Mouse (Mus musculus) cerebellum, adult 11-12 months (tissue): ENCODE results near the gene Klrb1a.

Experiments used
- DNase-seq: peaks from one replicate; pipeline ENCODE4 v3.0.0; 2022

Gene Klrb1a

GRCm38 (mm10) chr6:128599555-128599954, 23.8 kb downstream of the Klrb1a start:
- DNase-seq: no peak

- DNase-seq: no peak
Measured at GRCm38 (mm10) chr6:128598256-128599047, 24.9 kb downstream of the Klrb1a start.

GRCm38 (mm10) chr6:128597121-128597522, 26.2 kb downstream of the Klrb1a start:
- peak; percentile 12 for DNase-seq

DNA sequence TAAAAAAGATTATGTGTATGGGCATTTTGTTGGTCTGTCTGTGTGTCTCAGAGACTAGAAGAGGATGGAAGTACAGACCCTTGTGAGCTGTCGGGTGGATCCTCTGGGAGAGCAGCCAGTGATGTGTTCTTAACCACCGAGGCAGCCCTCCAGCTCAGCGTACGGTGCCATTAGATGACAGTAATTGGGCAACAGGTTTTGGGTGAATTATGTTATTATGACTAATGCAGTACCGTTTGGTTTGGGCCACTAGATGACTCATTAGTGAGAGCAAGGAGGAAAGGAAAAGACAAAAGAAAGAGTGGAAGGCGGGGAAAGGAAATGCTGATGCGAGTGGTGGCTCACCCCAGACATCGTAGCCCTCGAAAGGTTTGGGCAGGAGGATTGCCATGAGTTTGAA, 28.7 kb downstream of the Klrb1a start:
- no peak for DNase-seq

DNA sequence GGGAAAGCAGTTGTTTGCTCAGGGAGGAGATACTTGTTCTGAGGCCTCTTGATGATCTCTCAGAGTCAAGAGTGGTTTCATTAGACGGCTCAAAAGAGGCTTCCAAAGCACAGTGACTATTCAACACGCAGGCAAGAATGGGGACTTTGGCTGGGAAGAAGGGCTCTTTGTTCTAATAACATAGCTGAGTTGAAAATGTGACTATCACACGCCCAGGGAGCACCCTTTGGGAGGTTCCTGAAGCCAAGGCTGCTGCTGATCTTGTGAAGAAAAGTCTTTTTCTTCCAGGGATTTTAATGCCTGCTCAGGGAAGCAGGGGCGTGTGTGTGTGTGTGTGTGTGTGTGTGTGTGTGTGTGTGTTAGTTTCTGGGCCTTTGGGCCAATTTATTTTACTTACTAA, 33.9 kb downstream of the Klrb1a start:
- DNase-seq: no peak

DNA sequence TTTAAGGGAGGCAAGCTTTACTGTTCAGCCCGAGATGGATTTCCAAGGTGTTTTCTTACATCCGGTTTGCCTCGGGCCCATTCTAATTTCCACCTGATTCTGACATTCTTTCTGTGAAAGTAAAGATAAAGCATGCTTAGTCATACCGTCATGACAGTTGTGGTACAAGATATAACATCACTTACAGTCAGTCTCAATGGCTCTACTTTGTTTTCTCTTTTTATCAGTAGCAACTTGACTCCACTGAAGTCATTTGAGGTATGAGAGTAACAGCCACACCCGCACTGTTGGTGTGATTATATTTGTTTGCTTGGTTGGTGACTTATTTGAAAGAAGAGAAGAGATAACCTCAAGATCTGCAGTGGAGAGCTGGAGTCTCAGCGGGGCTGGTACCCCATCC, 35.7 kb downstream of the Klrb1a start:
- no peak for DNase-seq

DNA sequence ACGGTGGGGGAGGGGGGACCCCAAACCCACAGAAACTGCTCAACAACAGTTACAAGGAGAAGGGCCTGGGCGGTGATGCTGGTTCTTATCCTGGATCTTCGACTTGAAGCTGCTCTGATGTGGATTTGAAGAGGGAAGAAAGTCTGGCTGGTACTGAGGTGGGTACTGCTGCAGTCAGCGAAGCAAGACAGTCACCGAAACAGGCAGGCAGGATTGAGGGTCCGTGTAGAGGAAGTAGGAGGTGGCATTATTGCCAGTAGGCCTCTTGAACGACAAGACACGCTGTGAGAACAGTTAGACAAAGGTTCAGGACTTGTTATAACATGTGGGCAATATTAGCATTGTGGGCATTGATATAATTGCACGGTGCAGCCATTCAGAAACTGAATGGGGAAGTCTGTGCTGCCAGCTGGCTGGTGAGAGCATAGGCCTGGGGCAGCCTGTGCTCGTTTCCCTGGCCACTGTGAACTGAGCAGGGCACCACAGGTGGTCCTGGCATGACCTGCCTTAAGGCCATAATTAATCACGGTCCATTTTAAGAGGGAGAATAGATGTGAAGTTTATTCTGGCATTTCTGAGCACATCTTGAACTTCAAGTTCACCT, 37.6 kb downstream of the Klrb1a start:
- DNase-seq: no peak

GRCm38 (mm10) chr6:128584070-128584660, 39.2 kb downstream of the Klrb1a start:
- DNase-seq: no peak

DNA sequence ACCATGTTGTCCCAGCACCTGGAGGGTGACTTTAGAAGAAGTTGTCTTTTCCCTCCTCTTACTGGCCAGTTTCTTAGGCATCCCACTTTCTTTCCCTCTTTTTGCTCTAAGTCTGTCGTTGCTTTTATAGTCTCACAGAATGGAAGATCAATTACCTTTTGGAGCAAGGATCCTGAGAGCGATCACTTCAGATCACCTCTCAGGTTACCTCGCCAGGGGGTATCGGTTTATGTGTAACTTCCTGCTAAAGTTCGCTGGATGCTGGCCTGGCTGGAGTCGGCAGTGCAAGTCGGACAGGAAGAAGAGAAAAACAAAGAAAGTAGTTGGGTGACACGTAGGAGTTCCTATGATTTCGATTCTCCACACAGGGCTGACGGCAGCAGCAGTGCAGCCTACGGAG, 41.8 kb downstream of the Klrb1a start, which contains the start of gene A2ml1:
Gene A2ml1 (minus strand): TSS at position 101 of the 400 bp plus-strand sequence.
- DNase-seq: no peak

GRCm38 (mm10) chr6:128577301-128577700, 46.0 kb downstream of the Klrb1a start:
- no peak for DNase-seq

GRCm38 (mm10) chr6:128566589-128566988, 56.7 kb downstream of the Klrb1a start:
- no peak for DNase-seq
